Mouse (Mus musculus) cerebellum, adult 11 months (tissue): ENCODE measurements around the gene Gm16503.
"Not testable (repeated sequence)": the region's sequence is repeated elsewhere in the genome, so short reads cannot be mapped to it uniquely, and the experiment has no call there.

Source experiments
- DNase-seq: peaks from one replicate; pipeline ENCODE4 v3.0.0; 2022

Gm16503 gene

DNA sequence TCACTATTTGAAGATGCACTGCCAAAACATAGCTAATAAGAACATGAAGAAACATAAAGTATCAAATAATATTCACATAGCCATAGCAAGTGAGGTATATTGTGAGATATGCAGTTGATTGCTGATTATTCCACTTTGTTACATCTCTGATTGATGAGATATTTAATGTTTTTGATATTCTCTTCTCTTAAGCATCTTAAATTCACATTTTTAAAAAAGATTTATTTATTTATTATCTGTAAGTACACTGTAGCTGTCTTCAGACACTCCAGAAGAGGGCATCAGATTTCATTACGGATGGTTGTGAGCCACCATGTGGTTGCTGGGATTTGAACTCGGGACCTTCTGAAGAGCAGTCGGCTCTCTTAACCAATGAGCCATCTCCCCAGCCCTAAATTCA is at the start of gene Gm16503:
Gene Gm16503, plus strand, starts transcription at position 301 of the 400 bp plus-strand sequence.
- not testable (repeated sequence) for DNase-seq

- DNase-seq, result not testable (repeated sequence)
Measured at GRCm38 (mm10) chr4:147492117-147492516, 47.9 kb upstream of the Gm16503 start, which contains the start of gene Zfp982. Gene Zfp982, plus strand, starts transcription at chr4:147492417.

GRCm38 (mm10) chr4:147498772-147499613 is 41.0 kb upstream of the Gm16503 start:
- not testable (repeated sequence) for DNase-seq

DNA sequence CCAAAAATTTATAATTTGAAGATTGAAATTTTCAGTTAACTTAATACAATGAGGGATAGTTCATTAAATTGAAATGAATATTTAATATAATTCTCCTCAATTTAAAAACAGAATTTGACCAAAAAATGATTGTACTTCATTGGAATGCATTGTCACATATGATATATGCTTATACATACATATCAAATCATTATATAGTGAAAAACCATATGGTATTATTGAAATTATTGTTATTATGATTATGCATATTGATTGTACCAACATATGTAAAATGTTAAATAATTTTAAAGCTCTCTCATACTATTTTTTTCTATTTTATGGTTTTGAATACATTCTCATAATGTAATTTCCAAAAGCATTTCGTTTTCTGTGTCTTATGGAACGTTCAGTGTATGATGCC is 30.8 kb upstream of the Gm16503 start:
- DNase-seq, result no peak

DNA sequence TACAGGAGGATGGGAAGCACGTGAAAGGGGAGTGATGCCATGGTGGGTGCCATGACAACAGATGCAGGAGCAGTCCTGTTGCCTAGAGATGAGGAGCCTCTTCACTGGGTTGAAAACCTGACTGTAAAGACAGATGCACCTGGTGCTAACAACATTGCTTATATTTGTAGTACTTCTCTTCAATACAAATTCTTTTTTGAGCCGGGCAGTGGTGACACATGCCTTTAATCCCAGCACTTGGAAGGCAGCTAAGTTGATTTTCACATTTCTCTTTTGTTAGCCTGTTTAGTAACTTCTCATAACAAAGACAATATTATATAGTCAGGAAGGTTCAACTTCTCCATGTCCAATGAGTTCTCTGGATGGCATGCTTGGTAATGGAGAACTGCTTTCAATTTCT is 21.0 kb upstream of the Gm16503 start:
- no peak for DNase-seq

GRCm38 (mm10) chr4:147520100-147520499 is 19.9 kb upstream of the Gm16503 start:
- no peak for DNase-seq

DNA sequence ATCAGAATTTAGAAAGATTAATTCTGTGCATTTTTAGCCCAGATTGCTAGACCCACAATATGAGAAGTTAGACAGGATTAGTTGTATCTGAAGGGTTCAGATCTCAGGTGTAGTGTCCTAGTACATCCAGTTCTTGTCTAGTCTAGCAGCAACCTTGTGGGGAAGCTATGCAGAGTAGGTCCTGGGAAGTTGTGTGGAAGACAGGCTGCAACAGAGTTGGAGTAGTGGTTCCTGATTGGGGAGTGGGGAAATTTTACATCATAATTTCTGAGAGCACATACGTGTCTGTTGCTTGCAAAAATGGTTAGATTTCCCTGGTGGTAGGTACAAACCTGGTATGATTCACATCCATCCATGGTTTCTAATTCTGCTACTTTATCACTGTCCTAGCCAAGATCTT is 14.9 kb upstream of the Gm16503 start:
- no peak for DNase-seq

- DNase-seq, result no peak
Measured at GRCm38 (mm10) chr4:147530366-147530765, 9.7 kb upstream of the Gm16503 start.

DNA sequence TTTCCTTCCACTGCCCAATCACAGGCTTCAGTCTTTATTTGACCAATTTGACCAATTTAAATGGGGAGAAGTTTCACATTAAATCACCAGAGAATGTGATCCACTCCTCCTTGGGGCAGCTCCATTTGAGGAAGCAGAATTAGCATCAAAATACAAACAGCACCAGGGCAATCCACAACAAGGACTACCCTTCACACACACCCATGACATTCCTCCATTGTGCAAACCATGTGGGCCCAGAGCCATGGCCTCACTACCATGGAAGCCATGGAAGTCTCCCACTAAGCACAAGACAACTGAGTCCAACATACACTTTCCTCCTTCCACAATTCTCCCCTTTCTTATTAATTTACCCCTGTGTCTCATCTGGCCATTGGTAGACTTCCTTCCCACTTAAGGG is 4.1 kb upstream of the Gm16503 start:
- DNase-seq, result not testable (repeated sequence)

- DNase-seq, result no peak
Measured at GRCm38 (mm10) chr4:147537702-147538101, 2.3 kb upstream of the Gm16503 start.

- DNase-seq, result no peak
Measured at GRCm38 (mm10) chr4:147541105-147541504, 1.1 kb downstream of the Gm16503 start.

- DNase-seq, result not testable (repeated sequence)
Measured at GRCm38 (mm10) chr4:147553071-147553470, 13.1 kb downstream of the Gm16503 start, which contains the start of gene Zfp985. Gene Zfp985, plus strand, starts transcription at chr4:147553277.

DNA sequence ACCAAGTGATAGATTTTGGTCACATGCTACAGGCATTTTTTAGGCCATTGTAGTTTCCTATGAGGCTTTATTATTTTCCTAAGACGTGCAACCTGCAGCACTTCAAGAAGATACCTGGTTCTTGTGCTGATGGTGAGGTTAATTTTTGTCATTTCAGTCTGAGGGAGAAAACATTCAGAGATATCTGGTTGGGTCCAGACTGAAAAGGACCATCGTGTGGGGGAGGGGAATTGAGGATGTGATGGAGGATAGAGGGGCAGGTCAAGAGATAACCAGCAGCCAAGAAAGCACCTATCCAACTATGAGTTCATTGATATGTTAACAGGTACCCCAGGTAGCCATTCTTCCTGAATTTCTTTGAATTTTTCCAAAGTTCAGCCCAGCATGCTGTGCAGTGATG is 14.3 kb downstream of the Gm16503 start:
- not testable (repeated sequence) for DNase-seq

- DNase-seq, result not testable (repeated sequence)
Measured at GRCm38 (mm10) chr4:147556921-147557320, 16.9 kb downstream of the Gm16503 start.

DNA sequence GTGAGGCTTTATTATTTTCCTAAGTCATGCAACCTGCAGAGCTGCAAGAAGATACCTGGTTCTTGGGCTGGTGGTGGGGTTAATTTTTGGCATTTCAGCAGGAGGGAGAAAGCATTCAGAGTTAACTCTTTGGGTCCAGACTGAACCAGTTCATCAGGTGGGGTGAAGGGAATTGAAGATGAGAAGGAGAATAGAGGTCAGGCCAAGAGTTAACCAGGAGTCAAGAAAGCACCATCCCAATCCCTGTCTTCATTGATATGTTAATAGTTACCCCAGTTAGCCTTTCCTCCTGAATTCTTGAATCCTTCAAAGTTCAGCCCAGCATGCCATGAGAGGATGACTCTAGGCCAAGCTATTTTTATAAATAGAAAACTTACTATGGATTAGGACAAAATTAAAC is 18.0 kb downstream of the Gm16503 start:
- DNase-seq, result not testable (repeated sequence)

DNA sequence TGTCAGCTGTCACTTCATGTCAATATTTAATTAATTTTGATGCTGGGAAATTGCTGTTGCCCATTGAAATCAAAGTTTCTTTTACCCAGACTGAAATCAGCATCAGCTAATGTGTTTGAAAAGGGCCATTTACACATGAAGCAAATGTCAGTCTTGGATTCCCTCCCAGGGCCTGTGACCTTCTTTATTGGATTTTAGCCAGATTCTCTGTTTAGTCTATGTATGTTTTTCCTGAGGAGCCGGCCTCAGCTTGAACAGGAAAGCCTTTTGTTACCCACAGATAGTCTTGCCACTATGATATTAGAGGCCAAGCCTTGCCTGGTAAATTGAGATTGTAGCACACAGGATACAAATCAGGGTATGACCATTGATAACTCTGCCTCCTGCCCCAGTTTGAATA is 19.1 kb downstream of the Gm16503 start:
- not testable (repeated sequence) for DNase-seq

DNA sequence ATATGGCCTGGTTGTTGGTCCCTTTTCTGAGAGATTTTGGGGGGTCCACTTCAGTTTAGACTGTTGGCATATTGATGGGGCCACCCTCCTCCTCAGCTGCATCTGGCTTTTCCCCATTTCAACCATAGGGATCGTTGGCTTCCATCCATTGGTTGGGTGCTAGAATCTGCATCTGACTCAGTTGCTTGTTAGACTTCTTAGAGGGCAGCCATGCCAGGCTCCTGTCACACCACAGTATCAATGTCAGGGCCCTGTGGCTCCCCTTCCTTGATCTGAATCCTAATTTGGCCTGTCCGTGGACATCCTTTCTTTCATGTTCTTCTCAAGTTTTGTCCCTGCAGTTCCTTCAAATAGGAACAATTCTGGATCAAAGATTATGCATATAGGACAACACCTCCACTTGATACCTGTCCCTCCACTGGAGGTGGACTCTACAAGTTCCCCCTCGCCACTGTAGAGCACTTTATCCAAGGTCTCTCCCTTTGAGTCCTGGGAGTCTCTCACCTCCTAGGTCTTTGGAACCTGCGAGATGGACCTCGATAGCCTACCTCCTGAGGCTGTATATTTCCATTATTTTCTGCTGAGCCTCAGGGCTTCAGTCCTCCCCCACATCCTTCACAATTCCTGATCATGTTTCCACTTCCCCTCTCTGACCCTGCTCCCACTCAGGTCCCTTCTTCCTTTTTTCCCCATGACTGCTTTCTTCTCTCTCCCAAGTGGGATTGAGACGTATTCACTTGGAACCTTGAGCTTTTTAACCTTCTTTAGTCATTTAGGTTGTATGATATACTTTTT is 25.6 kb downstream of the Gm16503 start:
- DNase-seq, result no peak

GRCm38 (mm10) chr4:147571156-147571555 is 31.1 kb downstream of the Gm16503 start:
- DNase-seq, result not testable (repeated sequence)

GRCm38 (mm10) chr4:147579371-147579770 is 39.4 kb downstream of the Gm16503 start:
- not testable (repeated sequence) for DNase-seq

DNA sequence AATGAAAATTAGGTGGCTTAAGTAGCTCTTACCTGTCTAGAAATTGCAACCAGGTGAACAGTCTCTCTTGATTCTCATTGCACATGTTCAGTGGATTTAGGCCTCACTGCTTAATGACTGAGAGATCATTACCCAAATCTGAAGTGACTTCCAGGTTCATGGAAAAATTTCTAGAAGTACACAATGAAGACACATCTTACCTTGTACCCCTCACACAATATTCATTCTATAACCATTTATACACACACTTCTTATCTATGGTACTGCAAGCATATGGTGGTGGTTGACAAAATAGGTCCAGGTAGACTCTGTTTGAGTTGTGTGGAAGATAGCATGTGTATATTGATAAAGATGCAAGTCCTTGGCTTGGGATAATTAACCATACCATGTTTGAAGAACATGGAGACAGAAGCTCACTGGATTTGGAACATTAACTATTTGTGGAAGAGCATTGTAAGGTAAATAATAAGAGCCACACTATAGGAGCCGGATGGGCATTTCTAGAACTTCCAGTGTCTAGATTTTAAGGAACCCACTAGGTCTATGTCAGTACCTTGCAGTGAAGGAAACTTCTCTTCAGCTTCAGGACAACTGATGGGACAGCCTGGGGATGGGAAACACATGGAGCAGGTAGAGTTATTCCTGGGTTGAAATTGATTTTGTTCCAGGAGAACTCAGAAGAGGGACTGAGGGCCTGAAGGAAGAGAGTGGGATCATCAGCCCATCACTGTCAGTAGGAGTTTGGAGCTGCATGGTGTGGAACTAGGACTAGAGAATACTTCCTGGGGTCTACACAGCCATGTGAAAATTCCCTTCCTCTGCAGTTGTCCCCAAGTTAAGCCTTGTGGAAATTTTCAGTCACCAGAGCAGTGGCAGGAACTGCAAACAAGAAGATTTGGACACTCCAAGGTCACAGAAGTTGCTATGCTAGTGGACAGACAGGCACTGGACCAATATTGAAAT is 46.8 kb downstream of the Gm16503 start:
- no peak for DNase-seq
